Mouse (Mus musculus) forebrain, embryonic 16.5 days (tissue): ENCODE measurements around the gene Coro7. TPM values are rescaled to one million over a fixed set of nuclear protein-coding genes. Genes with fewer than 3 reads are reported as not detected.

Experiments used
- ATAC-seq: fragments of 200-750 bp; cut with Nextera tagmentation; 2 replicates; pipeline ENCODE4 v1.8.0; 2017; ENCODE audit warnings: mild to moderate bottlenecking, moderate library complexity
- H3K27ac ChIP-seq: fragments of 300-500 bp; sonication (generic); 2 replicates; pipeline ENCODE4 v1.5.1; 2014; ENCODE audit warnings: low read length, control low read depth
- H3K27me3 ChIP-seq: fragments of 300-500 bp; sonication (generic); replicated peaks from 2 replicates; pipeline ENCODE4 v1.6.1; 2014; ENCODE audit warnings: low read length; ENCODE audit not compliant: control insufficient read depth, insufficient read depth
- H3K36me3 ChIP-seq: fragments of 300-500 bp; sonication (generic); 2 replicates; pipeline ENCODE4 v1.6.1; 2014; ENCODE audit not compliant: control insufficient read depth, insufficient read depth
- H3K4me1 ChIP-seq: fragments of 300-500 bp; sonication (generic); replicated peaks from 2 replicates; pipeline ENCODE4 v1.6.1; 2014; ENCODE audit warnings: low read length; ENCODE audit not compliant: control insufficient read depth, insufficient read depth
- H3K4me2 ChIP-seq: fragments of 300-500 bp; sonication (generic); 2 replicates; pipeline ENCODE4 v1.6.1; 2014; ENCODE audit warnings: mild to moderate bottlenecking, low read length, control low read depth
- H3K4me3 ChIP-seq: fragments of 300-500 bp; sonication (generic); replicated peaks from 2 replicates; pipeline ENCODE4 v1.5.1; 2014; ENCODE audit warnings: mild to moderate bottlenecking, low read length, control low read depth
- H3K9ac ChIP-seq: fragments of 300-500 bp; sonication (generic); replicated peaks from 2 replicates; pipeline ENCODE4 v1.6.1; 2014; ENCODE audit warnings: low read depth, low read length, control low read depth
- H3K9me3 ChIP-seq: fragments of 300-500 bp; sonication (generic); 2 replicates; pipeline ENCODE4 v1.6.1; 2016; ENCODE audit warnings: low read length; ENCODE audit not compliant: control insufficient read depth
- WGBS: fragments of 180-500 bp; shearing (Covaris S2); extraction: QIAGEN DNeasy Blood & Tissue Kit; methylation state at CpG from one replicate; pipeline ENCODE4 v1.1.7; 2014; 5-methylcytosine and 5-hydroxymethylcytosine counted together
- polyA plus RNA-seq: library from polyadenylated mRNA; unstranded; fragments of >200 nt; fragmentation: Nextera tagmentation; extraction: Ambion mirVana; gene quantifications from 2 replicates; pipeline ENCODE4 v1.2.1, GENCODE M21; 2015

Gene Coro7
- polyA plus RNA-seq, 1 experiment from 2014 or later: 32.6 TPM

DNA sequence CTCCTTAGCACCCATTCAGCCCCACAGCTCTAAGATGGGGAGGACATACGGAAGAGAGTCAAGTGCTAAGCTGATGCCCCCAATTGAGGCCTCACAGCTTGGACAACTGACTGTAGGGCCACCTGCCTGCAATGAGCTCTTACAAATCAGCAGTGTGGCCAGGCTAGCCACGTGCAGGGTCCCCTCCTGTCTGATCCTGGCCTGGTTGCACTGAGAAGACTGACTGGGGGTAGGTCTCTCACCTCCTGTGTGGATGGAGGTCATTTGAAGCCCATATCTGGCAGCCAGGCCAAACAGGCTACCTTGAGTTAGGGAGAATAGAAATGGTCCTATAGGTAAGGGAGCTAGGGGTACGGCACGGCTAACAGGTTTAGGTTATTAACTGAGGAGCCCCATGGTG is 33.7 kb downstream of the Coro7 start:
- Histone ChIP-seq H3K9me3 (no peaks in the 10 kb centered on the region), H3K4me1 (peaks cover 29% of the 10 kb centered on the region), H3K4me3 (no peak overlapping the region), H3K27me3 (no peaks in the 10 kb centered on the region), H3K9ac (no peak overlapping the region), H3K36me3 (no peaks in the 10 kb centered on the region), H3K27ac (no peak overlapping the region), H3K4me2 (no peak overlapping the region)
- 76% methylated on average over 4 of the region's 4 CpGs for WGBS
- no peak for ATAC-seq

- H3K4me2 ChIP-seq: no peak overlapping the region
- H3K9ac ChIP-seq: no peak overlapping the region
- ATAC-seq: peak; percentile 79
- no peaks in the 10 kb centered on the region for H3K36me3 ChIP-seq
- no peaks in the 10 kb centered on the region for H3K27me3 ChIP-seq
- WGBS: 49% methylated on average over 11 of the region's 11 CpGs
- no peak overlapping the region for H3K27ac ChIP-seq
- H3K9me3 ChIP-seq: no peaks in the 10 kb centered on the region
- peaks cover 36% of the 10 kb centered on the region for H3K4me1 ChIP-seq
- no peak overlapping the region for H3K4me3 ChIP-seq
These were observed 35.7 kb downstream of the Coro7 start for GRCm38 (mm10) chr16:4643670-4644419.

DNA sequence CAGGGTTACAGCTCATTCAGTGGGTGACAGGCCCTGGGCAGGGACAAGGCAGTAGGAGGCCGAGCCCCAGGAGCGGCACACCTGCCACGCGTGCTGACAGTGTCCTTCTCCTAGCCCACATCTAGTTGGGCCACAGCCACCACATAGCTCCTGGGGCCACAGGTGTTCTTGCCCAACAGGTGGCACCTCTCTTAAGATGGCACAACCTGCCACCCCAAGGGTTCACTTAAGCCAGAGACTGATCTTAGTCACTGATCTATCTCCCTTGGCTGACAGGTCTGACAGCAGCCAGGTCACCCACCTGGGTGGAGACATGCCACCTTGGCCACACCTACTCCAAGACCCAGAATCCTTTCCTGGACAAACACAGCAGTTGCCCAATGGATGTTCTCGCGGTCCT is 36.6 kb downstream of the Coro7 start:
- Histone ChIP-seq H3K4me2 (no peak overlapping the region), H3K27ac (no peak overlapping the region), H3K9me3 (no peaks in the 10 kb centered on the region), H3K36me3 (0 out of 2 replicates have a peak, but pooled peaks cover 2% of the 10 kb centered on the region), H3K4me3 (no peak overlapping the region), H3K4me1 (peaks cover 36% of the 10 kb centered on the region), H3K27me3 (no peaks in the 10 kb centered on the region), H3K9ac (no peak overlapping the region)
- ATAC-seq: no peak
- WGBS: 72% methylated on average over 6 of the region's 6 CpGs

DNA sequence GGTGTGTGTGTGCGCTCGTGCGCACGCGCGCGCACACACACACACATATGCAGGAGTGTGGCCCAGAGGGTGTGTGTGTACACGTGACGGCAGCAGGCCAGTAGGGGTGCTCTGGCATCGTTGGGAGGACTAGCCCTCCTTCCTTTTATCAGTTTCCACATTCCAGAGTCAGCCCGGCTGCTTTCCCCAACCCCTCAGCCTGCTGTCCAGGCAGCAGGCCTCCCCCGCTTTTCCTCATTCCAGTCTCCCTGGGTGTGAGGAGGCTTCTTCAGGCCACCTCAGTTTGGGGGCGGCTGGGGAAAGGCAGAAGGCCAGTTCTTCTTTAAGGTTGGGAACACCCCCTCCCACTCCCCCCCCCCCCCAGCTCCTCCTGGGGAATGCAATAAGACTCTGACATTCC is 37.4 kb downstream of the Coro7 start:
- 30% methylated on average over 13 of the region's 13 CpGs for WGBS
- no peak overlapping the region for H3K9ac ChIP-seq
- no peak overlapping the region for H3K4me2 ChIP-seq
- H3K9me3 ChIP-seq: no peaks in the 10 kb centered on the region
- H3K4me3 ChIP-seq: no peak overlapping the region
- H3K27ac ChIP-seq: no peak overlapping the region
- ATAC-seq: no peak
- H3K36me3 ChIP-seq: 0 out of 2 replicates have a peak, but pooled peaks cover 2% of the 10 kb centered on the region
- H3K27me3 ChIP-seq: no peaks in the 10 kb centered on the region
- H3K4me1 ChIP-seq: peaks cover 36% of the 10 kb centered on the region

GRCm38 (mm10) chr16:4641119-4641838 is 38.3 kb downstream of the Coro7 start:
- no peak for ATAC-seq
- no peaks in the 10 kb centered on the region for H3K27me3 ChIP-seq
- no peak overlapping the region for H3K27ac ChIP-seq
- no peak overlapping the region for H3K9ac ChIP-seq
- H3K36me3 ChIP-seq: 0 out of 2 replicates have a peak, but pooled peaks cover 2% of the 10 kb centered on the region
- H3K4me3 ChIP-seq: no peak overlapping the region
- WGBS: 55% methylated on average over 3 of the region's 3 CpGs
- H3K4me2 ChIP-seq: 0 out of 2 replicates have a peak overlapping the region, but pooled peaks have one; percentile 20
- peaks cover 36% of the 10 kb centered on the region for H3K4me1 ChIP-seq
- no peaks in the 10 kb centered on the region for H3K9me3 ChIP-seq

GRCm38 (mm10) chr16:4640267-4641005 is 39.1 kb downstream of the Coro7 start:
- no peaks in the 10 kb centered on the region for H3K9me3 ChIP-seq
- no peaks in the 10 kb centered on the region for H3K27me3 ChIP-seq
- H3K4me3 ChIP-seq: peak overlapping the region; percentile 47
- 0 out of 2 replicates have a peak, but pooled peaks cover 2% of the 10 kb centered on the region for H3K36me3 ChIP-seq
- 10% methylated on average over 17 of the region's 17 CpGs for WGBS
- H3K4me2 ChIP-seq: peak overlapping the region; percentile 64
- 0 out of 2 replicates have a peak, but pooled peaks have one; percentile 1 for ATAC-seq
- peak overlapping the region; percentile 46 for H3K9ac ChIP-seq
- no peak overlapping the region for H3K27ac ChIP-seq
- peaks cover 36% of the 10 kb centered on the region for H3K4me1 ChIP-seq

- under 1% methylated on average over 22 of the region's 22 CpGs for WGBS
These were observed 39.7 kb downstream of the Coro7 start, which contains the start of the genes Vasn and Dnaja3 for GRCm38 (mm10) chr16:4639831-4640237. Gene Vasn, plus strand, starts transcription at chr16:4639941. Gene Dnaja3, plus strand, starts transcription at chr16:4639989.

DNA sequence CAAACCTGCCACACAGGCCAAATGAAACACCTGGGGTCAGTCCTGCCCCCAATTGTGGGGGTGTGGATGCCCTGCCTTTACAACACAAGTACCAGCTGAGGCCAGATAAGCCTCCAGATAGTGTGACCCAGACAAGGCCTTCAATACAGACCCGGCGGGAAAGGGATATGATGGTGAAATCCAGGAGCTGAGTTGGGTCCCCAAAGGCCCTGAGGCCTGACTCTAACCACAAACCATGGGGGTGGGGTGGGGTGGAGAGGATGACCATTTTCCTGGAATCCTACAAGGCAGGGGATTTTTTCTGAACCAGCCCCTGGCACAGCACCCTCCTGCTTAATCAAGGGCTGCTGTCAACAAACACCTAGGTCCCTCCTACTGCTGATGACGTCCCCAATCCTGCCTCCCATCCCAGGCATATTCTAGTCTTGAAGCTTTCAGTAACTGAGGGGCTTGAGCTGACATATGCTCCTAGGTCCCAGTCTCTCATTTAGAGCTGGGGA is 40.6 kb downstream of the Coro7 start:
- Histone ChIP-seq H3K27ac (no peak overlapping the region), H3K9ac (no peak overlapping the region), H3K9me3 (no peaks in the 10 kb centered on the region), H3K4me2 (no peak overlapping the region), H3K4me1 (peaks cover 29% of the 10 kb centered on the region), H3K4me3 (no peak overlapping the region), H3K36me3 (0 out of 2 replicates have a peak, but pooled peaks cover 2% of the 10 kb centered on the region), H3K27me3 (no peaks in the 10 kb centered on the region)
- no peak for ATAC-seq
- WGBS: 91% methylated on average over 3 of the region's 3 CpGs

More at GRCm38 (mm10) chr16:4639831-4640237, 39.7 kb downstream of the Coro7 start, which contains the start of the genes Vasn and Dnaja3:
- peaks cover 36% of the 10 kb centered on the region for H3K4me1 ChIP-seq
- ATAC-seq: peak; percentile 88
- peak within 1 kb of the TSS; percentile 64 for H3K4me2 ChIP-seq
- peak within 1 kb of the TSS; percentile 46 for H3K9ac ChIP-seq
- H3K27ac ChIP-seq: no peak within 1 kb of the TSS
- 0 out of 2 replicates have a peak, but pooled peaks cover 2% of the 10 kb centered on the region for H3K36me3 ChIP-seq
- H3K27me3 ChIP-seq: no peaks in the 10 kb centered on the region
- H3K9me3 ChIP-seq: no peaks in the 10 kb centered on the region
- peak within 1 kb of the TSS; percentile 47 for H3K4me3 ChIP-seq
